Mouse (Mus musculus): Measurements from ENCODE around the gene Itpk1.

Gene Itpk1

DNA sequence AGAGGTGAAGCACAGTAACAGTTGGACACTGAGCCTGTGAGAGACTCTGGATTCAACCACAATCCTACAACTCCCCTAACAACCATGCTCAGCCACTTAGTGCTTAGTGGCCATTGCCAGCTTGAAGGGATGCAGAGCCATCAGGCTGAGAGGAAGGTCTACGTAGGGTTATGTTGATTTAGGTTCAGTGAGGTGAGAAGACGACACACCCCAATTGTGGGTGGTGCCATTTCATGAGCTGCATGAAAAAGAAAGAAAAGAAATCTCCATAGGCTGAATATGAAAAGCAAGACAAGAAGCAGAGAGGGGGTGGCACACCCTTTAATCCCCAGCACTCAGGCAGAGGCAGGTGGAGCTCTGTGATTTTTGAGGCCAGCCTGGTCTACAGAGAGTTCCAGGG, 9.4 kb upstream of the Itpk1 start:
- DNase-seq (ENCODE audit: low read depth in 1 of 2, low spot score in 2 of 2): no peak

GRCm38 (mm10) chr12:102713153-102713865, 8.6 kb upstream of the Itpk1 start:
- no peak for DNase-seq (ENCODE audit: low read depth in 1 of 2, low spot score in 2 of 2)

- no peak for DNase-seq (ENCODE audit: low read depth in 1 of 2, low spot score in 2 of 2)
These were observed 6.2 kb upstream of the Itpk1 start for GRCm38 (mm10) chr12:102710851-102711375.

- DNase-seq (ENCODE audit: low read depth in 1 of 2, low spot score in 2 of 2): no peak
These were observed 5.2 kb upstream of the Itpk1 start for GRCm38 (mm10) chr12:102709896-102710295.

DNA sequence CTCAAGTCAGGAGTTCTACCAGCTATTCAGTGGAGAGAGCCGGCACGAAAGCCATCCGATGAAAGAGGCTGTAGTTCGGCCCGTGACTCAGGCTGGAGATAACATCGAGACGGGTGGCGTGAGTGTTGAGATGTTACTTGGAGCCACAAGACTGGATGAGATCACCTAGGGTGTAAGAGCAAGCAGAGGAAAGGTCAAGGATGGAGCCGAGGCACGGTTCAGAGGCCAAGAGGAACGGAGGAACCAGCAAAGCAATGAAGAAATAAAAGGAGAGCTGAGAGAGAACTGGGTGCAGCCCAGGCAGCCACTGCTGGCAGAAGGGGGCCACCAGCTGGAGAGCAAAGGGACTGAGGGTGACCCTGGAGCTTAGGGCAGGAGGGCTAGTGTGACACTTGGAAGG, 3.5 kb upstream of the Itpk1 start:
- DNase-seq (ENCODE audit: low read depth in 1 of 2, low spot score in 2 of 2): no peak

DNA sequence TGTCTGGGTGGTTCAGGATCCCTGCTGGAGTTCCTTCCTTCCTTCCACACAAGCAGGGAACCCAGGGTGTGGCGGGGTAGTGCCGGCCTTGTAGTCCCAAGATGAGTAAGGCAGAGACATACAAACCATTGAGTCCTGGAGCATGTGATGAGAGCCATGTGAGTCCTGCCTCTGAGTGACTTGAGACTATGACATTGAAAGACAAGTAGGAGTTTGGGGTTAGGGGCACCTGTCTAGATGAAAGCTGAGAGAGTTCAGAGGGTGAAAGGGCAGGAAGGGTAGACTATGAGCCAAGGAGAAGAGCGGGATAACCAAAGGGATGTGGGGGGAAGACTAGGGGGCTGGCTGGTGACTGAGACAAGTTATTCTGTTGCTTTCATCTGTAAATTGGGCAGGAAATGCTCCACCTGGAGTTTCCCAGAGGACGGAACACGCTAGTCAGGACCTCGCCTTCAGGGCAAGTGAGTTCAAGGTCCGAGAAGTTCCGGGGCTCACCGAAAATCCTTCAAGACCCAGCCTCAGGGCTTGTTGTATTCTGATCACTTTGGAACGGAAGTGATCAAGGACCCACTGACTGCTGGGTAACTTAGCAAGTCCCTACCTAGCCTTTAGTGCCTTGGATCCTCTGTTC, 2.2 kb upstream of the Itpk1 start:
- DNase-seq (ENCODE audit: low read depth in 1 of 2, low spot score in 2 of 2): no peak

DNA sequence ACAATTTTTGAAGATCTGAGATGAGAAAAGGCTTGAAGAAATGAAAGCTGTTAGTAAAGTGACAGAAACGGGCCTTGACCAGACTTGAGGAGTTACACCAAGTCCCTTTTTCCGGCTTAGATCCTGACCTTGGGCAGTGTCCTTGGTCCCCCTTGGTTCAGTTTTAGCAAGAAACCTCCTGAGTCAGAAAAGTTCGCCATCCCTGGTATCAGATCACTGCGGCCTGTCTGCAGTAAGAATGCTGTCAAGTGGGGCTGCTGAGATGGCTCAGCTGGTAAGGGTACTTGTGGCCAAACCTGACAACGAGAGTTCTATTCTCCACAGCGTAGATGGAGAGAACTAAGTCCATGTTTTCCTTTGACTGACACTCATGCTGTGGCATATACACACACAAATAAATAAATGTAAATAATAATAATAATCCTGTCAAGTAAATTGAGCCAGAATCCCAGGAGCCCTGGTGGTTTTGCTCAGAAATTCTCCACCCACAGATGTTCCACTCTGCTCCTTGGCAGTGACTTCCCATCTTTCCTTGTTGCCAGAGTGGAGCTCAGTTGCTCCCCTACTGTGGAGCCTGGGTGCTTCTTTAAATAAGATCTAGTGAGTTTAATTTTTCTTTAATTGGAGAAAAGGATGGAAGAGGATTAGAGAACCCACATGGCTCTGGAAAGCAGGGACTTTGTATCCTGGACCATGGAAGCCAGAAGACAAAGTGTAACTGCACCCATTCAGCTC, 1.3 kb upstream of the Itpk1 start:
- no peak for DNase-seq (ENCODE audit: low read depth in 1 of 2, low spot score in 2 of 2)

- peak; percentile 54 to 80 for DNase-seq (ENCODE audit: low read depth in 1 of 2, low spot score in 2 of 2)
These were observed 614 bp upstream of the Itpk1 start for GRCm38 (mm10) chr12:102705216-102705871.

- no peak for DNase-seq (ENCODE audit: low read depth in 1 of 2, low spot score in 2 of 2)
These were observed 765 bp downstream of the Itpk1 start for GRCm38 (mm10) chr12:102703921-102704408.

- DNase-seq (ENCODE audit: low read depth in 1 of 2, low spot score in 2 of 2): no peak
These were observed 1.3 kb downstream of the Itpk1 start for GRCm38 (mm10) chr12:102703441-102703840.

DNA sequence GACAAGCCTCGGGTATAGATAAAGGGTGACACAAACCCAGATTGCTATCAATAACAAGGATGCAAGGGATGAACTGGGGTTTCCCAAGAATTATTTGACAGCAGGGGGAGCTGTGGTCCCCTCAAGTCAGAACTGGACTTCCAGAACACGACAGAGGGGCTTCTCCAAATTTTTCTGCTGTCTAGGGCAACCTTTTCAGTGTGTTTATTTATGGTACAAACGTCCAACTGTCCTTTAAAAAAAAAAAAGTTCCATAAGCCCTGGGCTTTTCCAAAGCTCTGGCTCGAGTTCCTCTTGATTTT, 1.7 kb downstream of the Itpk1 start:
- DNase-seq (ENCODE audit: low read depth in 1 of 2, low spot score in 2 of 2): no peak

DNA sequence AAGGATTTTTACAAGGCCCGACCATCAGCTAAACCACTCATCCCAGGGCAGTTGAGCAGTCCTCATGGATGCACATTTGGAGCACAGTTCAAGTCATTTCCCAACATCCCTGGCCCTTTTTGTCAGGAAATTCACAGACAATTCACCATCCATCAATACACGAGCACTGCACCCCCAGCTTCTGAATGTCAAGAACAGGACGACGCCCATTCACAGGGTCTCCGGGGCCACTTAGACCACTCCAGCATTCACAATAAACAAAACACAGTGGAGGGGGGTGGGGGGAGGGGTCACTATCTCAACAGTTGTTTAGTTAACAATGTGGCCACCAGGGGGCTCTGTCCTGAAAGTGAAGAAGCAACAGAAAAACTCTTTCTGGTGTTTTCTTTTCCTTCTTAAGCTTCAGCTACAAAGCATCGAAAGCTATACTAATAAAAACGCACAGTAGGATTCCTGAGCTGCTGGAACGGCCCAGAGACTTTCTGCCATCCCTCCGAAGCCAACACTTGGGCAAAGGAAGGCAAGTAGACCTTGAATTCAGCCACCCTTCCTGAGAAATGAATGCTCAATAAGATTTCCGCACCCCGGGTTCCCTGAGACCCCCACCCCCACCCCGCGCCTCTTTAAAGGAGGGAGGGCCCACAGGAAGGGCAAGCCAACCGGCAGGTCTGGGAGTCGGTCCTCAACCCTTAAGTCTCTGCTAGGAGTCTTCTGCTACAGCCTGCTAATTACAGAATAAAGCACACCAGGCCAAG, 2.2 kb downstream of the Itpk1 start:
- DNase-seq (ENCODE audit: low read depth in 1 of 2, low spot score in 2 of 2): peak in 1 of 2 experiments; percentile 53

DNA sequence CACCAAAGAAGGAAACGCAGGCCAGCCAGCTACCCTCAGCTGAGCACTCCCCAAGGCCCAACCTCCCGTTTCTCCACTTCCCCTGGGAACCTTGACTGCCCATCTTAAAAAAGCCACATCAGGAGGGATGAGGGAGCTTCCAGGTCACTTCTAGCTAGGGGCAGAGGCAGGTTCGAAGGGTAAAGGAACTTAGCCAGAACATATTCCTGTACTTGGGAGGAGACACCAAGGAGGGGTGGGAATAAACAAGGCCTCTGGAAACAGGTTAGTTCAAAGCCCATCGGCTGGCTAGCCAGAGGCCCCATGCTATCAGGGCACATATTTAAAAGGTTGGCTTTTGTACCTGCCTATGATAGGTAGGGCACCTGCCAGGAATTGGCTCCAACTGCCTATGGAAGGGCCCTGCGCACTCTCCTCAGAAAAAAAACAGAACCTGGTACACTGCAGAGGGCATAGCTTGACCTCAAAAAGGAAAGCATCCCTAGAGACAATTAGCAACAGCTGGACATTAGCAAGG, 3.0 kb downstream of the Itpk1 start:
- no peak for DNase-seq (ENCODE audit: low read depth in 1 of 2, low spot score in 2 of 2)

- no peak for DNase-seq (ENCODE audit: low read depth in 1 of 2, low spot score in 2 of 2)
These were observed 4.3 kb downstream of the Itpk1 start for GRCm38 (mm10) chr12:102700453-102700852.

DNA sequence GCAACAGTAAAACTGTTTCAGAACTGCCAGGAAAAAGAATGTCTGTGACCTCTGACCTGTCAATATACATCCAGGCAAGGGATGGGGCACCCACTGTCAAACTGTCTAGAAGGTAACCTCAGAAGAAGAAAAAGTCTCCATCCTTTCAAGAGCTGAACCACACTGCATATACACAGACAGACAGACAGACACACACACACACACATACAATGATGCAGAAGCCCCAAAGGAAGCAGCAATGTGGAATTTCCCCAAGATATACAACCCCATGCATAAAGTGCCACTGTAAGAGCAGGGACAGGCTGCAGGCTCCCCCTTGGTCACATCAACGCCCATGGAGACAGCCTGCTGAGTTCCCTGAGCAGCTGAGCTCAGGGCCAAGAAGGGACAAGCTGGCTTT, 5.6 kb downstream of the Itpk1 start:
- DNase-seq (ENCODE audit: low read depth in 1 of 2, low spot score in 2 of 2): no peak

- DNase-seq (ENCODE audit: low read depth in 1 of 2, low spot score in 2 of 2): no peak
These were observed 6.5 kb downstream of the Itpk1 start for GRCm38 (mm10) chr12:102698089-102698684.

DNA sequence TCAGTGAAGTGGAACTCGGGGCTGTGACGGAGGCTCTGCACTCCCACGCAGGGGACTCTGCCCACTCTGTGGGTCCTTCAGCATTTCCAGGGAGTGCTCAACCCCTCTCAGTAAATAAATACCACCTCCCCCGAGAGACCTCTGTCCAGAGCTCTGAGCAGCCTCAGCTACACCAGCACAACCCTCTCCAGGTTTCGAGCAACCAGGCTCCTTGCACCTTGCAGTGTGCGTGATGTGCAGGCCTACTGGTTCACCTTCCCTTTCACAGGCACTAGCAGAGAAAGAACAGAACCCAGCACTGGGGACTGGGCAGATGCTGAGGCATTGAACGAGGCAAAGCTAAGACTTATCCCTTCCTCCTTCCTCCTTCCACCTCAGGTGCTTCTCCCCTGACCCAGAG, 7.3 kb downstream of the Itpk1 start:
- DNase-seq (ENCODE audit: low read depth in 1 of 2, low spot score in 2 of 2): no peak

DNA sequence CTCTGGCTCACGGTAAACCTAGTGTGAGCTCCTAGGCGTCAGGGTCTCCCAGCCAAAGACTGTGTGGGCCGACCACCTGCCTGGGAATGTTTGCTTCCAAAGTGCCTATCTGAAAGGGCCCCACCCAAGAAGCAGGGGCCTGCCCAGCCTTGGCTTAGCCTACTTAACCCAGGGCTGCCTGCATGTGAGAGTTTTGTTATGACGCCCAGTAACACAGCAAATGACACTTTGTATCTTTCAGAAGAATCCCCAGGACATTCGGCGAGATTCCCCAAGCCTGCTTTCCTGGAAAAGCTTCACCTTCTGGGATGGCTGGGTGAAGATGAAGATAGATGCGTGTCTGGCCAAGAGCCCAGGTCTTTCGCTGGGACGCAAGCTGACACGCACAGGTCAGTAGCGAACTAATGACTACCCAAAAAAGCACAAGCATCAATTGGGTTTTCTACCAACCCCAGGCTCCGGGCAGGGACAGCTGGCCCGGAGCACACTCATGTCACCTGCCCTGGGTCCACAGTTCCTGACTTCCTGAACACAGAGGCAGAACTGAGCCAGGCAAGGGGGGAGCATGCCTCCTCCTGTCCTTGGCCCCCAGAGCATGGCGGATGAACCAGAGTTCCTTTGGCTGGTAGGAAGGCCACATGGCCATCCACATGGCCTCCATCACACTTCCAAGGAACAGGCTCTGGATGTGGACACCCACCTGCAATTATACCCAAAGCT, 7.9 kb downstream of the Itpk1 start:
- no peak for DNase-seq (ENCODE audit: low read depth in 1 of 2, low spot score in 2 of 2)

DNA sequence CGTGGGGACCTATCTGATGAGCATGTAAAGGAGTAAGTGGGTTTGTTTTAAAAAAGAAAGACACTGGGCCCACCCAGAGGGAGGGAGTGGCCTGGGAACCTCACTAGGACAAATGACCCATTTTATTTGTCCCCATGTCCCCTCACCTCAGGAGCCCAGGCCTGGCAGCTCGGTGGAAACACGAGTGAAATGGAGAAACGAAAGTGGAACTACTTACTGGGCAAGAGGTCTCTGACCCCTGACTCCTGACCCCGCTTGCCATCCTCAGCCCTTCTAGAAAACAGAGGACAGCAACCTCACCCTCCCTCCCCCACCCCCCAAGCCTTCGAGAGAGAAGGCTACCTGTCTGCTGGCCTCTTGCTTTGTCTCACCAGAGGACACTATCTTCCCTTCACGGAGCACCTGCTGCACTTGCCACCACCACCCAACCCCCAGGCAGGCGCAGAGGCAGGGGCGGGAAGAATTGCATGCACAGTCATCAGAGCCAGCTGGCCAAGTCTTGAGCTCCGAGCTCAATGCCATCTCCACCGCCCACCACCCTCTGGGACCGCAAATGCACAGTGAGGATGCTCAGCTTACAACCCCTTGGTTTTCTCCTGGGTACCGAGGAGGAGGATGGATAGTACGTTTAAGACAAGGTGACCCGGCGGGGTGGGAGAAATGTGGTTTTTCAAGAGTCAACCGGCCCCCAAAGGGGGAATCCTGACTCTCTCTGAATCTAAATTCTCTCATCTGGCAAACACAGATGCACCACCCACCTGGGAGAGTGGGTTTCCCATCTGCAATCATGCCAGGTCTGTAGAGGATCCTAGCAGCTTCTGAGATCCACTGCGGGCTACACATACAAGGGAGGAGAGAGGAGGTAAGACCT, 9.1 kb downstream of the Itpk1 start:
- DNase-seq (ENCODE audit: low read depth in 1 of 2, low spot score in 2 of 2): no peak
